Mouse (Mus musculus) splenic B cell, adult 2 months (primary cell): ENCODE data around the gene Csnk2a1.

Experiments
- DNase-seq: peaks from one replicate; pipeline ENCODE4 v3.0.0-alpha.2; 2011; ENCODE audit warnings: low read depth, low spot score
- H3K27me3 ChIP-seq: 2 replicates; pipeline ENCODE4 v1.6.1; 2012; ENCODE audit warnings: mild to moderate bottlenecking, low read length, moderate library complexity, mixed read lengths; ENCODE audit not compliant: control insufficient read depth, poor library complexity, insufficient read depth, severe bottlenecking
- H3K36me3 ChIP-seq: 2 replicates; pipeline ENCODE4 v1.6.1; 2012; ENCODE audit warnings: mild to moderate bottlenecking, low read length, moderate library complexity, mixed read lengths; ENCODE audit not compliant: control insufficient read depth, poor library complexity, insufficient read depth, severe bottlenecking

Csnk2a1 gene

DNA sequence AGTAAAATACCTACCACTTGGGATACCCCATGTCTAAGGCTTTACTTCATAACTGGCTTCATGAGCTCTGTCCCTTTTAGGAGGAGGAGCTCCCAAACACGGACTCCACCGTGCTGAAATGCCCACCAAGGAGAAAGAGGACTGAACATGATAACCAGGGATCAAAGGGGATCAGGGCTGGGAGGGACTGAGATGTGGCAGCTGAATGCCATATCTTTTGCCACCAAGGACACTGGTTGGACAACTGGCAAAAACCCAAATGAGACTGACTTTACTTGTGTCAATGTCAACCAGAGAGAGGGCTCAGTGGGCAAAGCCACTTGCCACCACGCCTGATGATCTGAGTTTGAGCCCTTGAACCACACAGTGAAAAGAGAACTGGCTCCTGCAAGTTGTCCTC, 98.2 kb downstream of the Csnk2a1 start:
- H3K36me3 ChIP-seq, result peaks cover 6% of the 10 kb centered on the region; the same call in 1 of the 2 replicates
- DNase-seq, result no peak

DNA sequence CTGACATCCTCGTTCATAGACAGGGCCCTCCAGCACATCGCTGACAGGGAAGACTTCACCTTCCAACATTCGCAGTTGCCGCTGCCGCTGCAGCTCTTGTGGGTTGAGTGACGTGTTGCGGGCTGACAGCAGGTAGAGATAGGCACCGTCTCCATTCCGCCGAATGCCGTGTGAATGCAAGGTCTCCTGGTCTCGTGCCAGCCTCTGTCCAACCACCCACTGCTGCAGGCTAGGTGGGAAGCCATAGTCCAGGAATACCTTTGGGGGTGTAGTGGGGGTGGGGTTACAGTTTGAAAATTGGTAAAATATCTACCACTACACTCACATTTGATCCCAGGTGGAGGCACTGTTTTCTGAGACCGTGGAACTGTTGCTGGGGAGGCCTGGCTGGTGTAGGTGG, 99.5 kb downstream of the Csnk2a1 start:
- DNase-seq, result no peak
- no peaks in the 10 kb centered on the region for H3K27me3 ChIP-seq
- peaks cover 6% of the 10 kb centered on the region; the same call in 1 of the 2 replicates for H3K36me3 ChIP-seq

More for the DNA sequence above, 98.2 kb downstream of the Csnk2a1 start:
- H3K27me3 ChIP-seq, result no peaks in the 10 kb centered on the region

DNA sequence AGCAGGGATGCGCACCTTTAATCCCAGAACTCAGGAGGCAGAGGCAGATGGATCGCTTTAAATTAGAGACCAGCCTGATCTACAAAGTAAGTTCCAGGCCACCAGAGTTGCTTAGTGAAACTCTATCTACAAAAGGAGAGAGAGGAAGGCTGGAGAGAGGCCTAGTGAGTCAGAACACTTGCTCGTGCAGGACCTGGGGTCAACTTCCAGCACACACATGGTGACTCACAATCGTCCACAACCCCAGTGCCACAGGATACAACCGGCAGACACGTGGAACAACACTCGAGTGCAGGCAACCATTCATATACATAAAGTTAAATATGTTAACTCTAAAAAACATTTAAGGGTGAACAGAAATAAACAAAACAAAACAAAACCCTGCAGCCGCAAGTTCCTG, 100.0 kb downstream of the Csnk2a1 start:
- H3K27me3 ChIP-seq, result no peaks in the 10 kb centered on the region
- peaks cover 6% of the 10 kb centered on the region; the same call in 1 of the 2 replicates for H3K36me3 ChIP-seq
- DNase-seq, result no peak

DNA sequence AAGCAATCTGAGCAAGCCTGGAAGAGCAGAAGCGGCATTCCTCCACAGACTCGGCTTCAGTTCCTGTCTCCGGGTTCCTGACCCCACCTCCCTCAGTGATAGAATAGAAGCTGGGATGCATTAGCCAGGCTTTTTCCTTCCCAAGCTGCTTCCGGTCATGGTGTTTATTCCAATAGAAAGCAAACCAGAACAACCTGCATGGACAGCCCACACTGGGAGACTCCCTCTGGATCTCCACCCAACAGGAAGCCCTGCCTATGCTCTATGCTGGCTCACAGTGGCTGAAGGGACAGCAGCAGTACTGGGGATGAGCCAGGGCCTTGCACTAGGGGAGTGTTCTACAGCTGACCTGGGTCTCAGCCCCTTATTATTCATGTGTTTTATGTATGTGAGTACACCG, 101.3 kb downstream of the Csnk2a1 start:
- no peak for DNase-seq
- H3K36me3 ChIP-seq, result peaks cover 6% of the 10 kb centered on the region; the same call in 1 of the 2 replicates

DNA sequence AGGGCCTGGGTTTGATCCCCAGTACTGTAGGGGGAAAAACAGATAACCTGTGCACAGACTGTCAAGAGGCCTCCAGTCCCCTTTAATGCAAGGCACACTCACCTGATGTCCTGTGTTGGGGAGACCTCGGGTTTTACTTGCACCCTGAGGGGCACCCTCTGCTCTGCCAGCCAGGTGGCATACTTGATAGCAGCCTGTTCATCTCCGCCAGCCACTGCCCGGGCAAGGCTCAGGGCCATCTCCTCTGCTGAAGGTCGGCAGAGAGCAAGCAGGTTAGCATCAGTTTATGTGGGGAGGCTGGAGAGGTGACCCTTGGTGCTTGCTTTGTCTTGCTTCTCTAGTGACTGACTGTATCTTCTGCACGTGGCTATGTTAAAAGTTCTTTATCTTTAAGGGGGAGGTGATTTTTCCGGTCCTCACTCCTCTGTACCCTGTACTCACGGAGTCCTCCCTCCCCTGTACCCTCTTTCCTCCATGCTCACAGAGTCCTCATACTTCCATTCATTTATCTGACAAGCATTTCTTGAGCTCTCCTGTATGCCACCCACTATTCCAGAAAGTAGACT, 104.3 kb downstream of the Csnk2a1 start:
- H3K36me3 ChIP-seq, result peaks cover 3% of the 10 kb centered on the region; the same call in 1 of the 2 replicates
- no peak for DNase-seq

More for the DNA sequence above, 101.3 kb downstream of the Csnk2a1 start:
- H3K27me3 ChIP-seq, result no peaks in the 10 kb centered on the region

More for the DNA sequence above, 104.3 kb downstream of the Csnk2a1 start:
- H3K27me3 ChIP-seq, result no peaks in the 10 kb centered on the region
